Comparison of ENCODE assay signal across 15 mouse cellular contexts in the genomic region with DNA sequence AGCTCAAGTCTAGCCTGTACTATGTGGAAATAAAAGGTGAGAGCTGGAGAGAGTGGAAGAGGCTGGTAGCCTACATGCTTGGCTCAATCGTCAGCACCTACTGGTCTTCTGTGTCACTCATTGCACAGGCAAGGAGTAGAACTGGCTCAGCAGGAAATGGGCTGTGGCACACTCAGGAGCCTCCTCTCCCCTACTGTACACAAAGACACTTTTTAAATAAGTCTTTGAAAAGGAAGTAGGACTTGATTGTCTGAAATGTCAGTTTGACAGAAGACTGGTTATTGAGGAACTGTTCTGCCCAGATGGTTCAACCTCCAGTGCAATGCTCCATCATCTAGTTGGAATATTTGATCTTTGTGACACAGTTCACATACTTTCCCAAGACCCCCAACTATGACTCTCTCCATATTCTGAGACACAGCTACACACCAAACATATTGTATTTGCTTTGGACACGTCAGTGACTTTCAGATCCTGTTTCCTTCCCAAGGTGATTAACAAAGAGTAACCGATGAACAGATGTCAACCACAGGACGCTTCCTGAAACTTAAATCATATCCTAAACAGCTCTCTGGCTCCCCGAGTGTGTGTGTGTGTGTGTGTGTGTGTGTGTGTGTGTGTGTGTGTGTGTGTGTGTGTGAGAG. TPM values are rescaled to one million over a fixed set of nuclear protein-coding genes. Genes with fewer than 3 reads are reported as not detected.
DNase-seq lines count a peak whose midpoint lies in the region; ATAC-seq and TF ChIP-seq lines count a peak whose summit lies in the region.
"Had no signal": no experiment of that assay in that cellular context is flagged by ENCODE, and none has a peak within 500 bp of the region (broad histone marks: within the 10 kb centered on the region; RNA-seq: fewer than 3 reads in every experiment).

No protein-coding gene starts in this region.

- DNase-seq in spleen, adult 2 months (ENCODE audit: low read depth in 1 of 2, low spot score in 2 of 2), result peak; percentile 33 to 72
- no peak for DNase-seq in spleen, postnatal 10 days (ENCODE audit: low spot score in 2 of 2)
- DNase-seq in thymus, postnatal 14 days, result peak; percentile 41
- no peak for DNase-seq in cerebellum, adult 9-10 months
- no peak for DNase-seq in heart, postnatal 4 days
- DNase-seq: adrenal gland, postnatal 14 days; cerebellum, postnatal 25 days; gastrocnemius, postnatal 36 days; midbrain, embryonic 14.5 days had no signal

- no peak overlapping the region for H3K9ac ChIP-seq in midbrain, embryonic 15.5 days

- TF ChIP-seq POLR2A in spleen, adult 2 months (IDR thresholded peaks at IDR 0.05; ENCODE audit: low read depth, low read length), result no peak

- H3K27ac ChIP-seq in spleen, adult 2 months (ENCODE audit: insufficient read depth, low read length), result peak overlapping the region; percentile 61
- H3K27ac ChIP-seq in brown adipose tissue, adult 24 weeks (replicated peaks; ENCODE audit: low read depth, low read length), result 0 out of 2 replicates have a peak overlapping the region, but pooled peaks have one; percentile 18
- no peak overlapping the region for H3K27ac ChIP-seq in midbrain, embryonic 15.5 days
- H3K27ac ChIP-seq: hindbrain, postnatal 0 days had no signal

- WGBS in spleen, adult 2 months, result 4% methylated on average over 5 of the region's 5 CpGs
- WGBS in midbrain, embryonic 15.5 days, result 80% methylated on average over 5 of the region's 5 CpGs

- H3K4me1 ChIP-seq in spleen, adult 2 months (ENCODE audit: control insufficient read depth, insufficient read depth, insufficient read length), result peaks cover 12% of the 10 kb centered on the region
- peaks cover 5% of the 10 kb centered on the region; the same call in 1 of the 2 replicates for H3K4me1 ChIP-seq in brown adipose tissue, adult 24 weeks (ENCODE audit: control insufficient read depth, insufficient read depth, insufficient read length, low read length)
- H3K4me1 ChIP-seq in midbrain, embryonic 15.5 days, result no peaks in the 10 kb centered on the region

- H3K4me3 ChIP-seq in spleen, adult 2 months (ENCODE audit: extremely low read depth, insufficient read depth, insufficient read length), result no peak overlapping the region
- H3K4me3 ChIP-seq in brown adipose tissue, adult 24 weeks (ENCODE audit: insufficient read depth, low read depth, low read length), result no peak overlapping the region
- no peak overlapping the region for H3K4me3 ChIP-seq in midbrain, embryonic 15.5 days
- H3K4me3 ChIP-seq: erythroblast, embryonic 14.5 days had no signal

- no peaks in the 10 kb centered on the region for H3K9me3 ChIP-seq in midbrain, embryonic 15.5 days

- ATAC-seq in megakaryocyte, adult 5-6 weeks (ENCODE audit: poor library complexity, severe bottlenecking), result peak; percentile 85
- no peak for ATAC-seq in midbrain, embryonic 15.5 days (replicated peaks)
- ATAC-seq: hindbrain, postnatal 0 days had no signal

- no peaks in the 10 kb centered on the region for H3K27me3 ChIP-seq in spleen, adult 2 months (ENCODE audit: control insufficient read depth, insufficient read depth, low read length)
- no peaks in the 10 kb centered on the region for H3K27me3 ChIP-seq in midbrain, embryonic 15.5 days (replicated peaks)

- no peaks in the 10 kb centered on the region for H3K36me3 ChIP-seq in spleen, adult 2 months (ENCODE audit: control insufficient read depth, insufficient read depth, low read length)
- no peaks in the 10 kb centered on the region for H3K36me3 ChIP-seq in midbrain, embryonic 15.5 days (replicated peaks)

- no peak overlapping the region for H3K4me2 ChIP-seq in midbrain, embryonic 15.5 days

- TF ChIP-seq CTCF in spleen, adult 2 months (IDR thresholded peaks at IDR 0.05; ENCODE audit: extremely low read depth, insufficient read depth, insufficient read length, insufficient replicate concordance), result no peak

RNA-seq across cellular contexts. Expression of a gene that starts 22.1 kb away (rescaled TPM):
- not detected in 2 replicates for polyA plus RNA-seq in spleen, adult 2 months (2012; rRNA removed)
- polyA plus RNA-seq in brown adipose tissue, adult 24 weeks (2012; ENCODE audit: insufficient read depth, insufficient read length, missing spikeins), result not detected in 2 replicates
- total RNA-seq in megakaryocyte, adult 5-6 weeks (2015), result not detected in 2 replicates
- not detected in 2 replicates for total RNA-seq in megakaryocyte, adult 5-6 weeks (2017)
- polyA plus RNA-seq in midbrain, embryonic 15.5 days (2015; fragmentation: Nextera tagmentation; extraction: Ambion mirVana), result 1.1 TPM in 1 of 2 replicates, not detected in the other
- 1 to 10 TPM in 1 of 2 experiments, not detected in 1; 3.5 TPM for total RNA-seq in heart, postnatal 4 days (2021)
- total RNA-seq: adrenal gland, postnatal 14 days; gastrocnemius, postnatal 36 days; hindbrain, postnatal 0 days; liver, adult 2 months had no signal
- polyA plus RNA-seq: erythroblast, embryonic 14.5 days; hindbrain, postnatal 0 days had no signal

RNA-seq across cellular contexts. Expression of a gene that starts 22.2 kb away (rescaled TPM):
- 120 and 164 TPM in 2 replicates for polyA plus RNA-seq in spleen, adult 2 months (2012; rRNA removed)
- polyA plus RNA-seq in brown adipose tissue, adult 24 weeks (2012; ENCODE audit: insufficient read depth, insufficient read length, missing spikeins), result 75.8 and 85.9 TPM in 2 replicates
- total RNA-seq in megakaryocyte, adult 5-6 weeks (2015), result 154 TPM in 2 replicates
- 87.1 and 94.7 TPM in 2 replicates for total RNA-seq in megakaryocyte, adult 5-6 weeks (2017)
- 174 and 193 TPM in 2 replicates for polyA plus RNA-seq in midbrain, embryonic 15.5 days (2015; fragmentation: Nextera tagmentation; extraction: Ambion mirVana)
- total RNA-seq in heart, postnatal 4 days (2021), result 10 to 100 TPM; 89.6 to 89.9 TPM

RNA-seq across cellular contexts. Expression of a gene that starts 22.3 kb away (rescaled TPM):
- 9.7 and 11.7 TPM in 2 replicates for polyA plus RNA-seq in spleen, adult 2 months (2012; rRNA removed)
- polyA plus RNA-seq in brown adipose tissue, adult 24 weeks (2012; ENCODE audit: insufficient read depth, insufficient read length, missing spikeins), result 168 and 188 TPM in 2 replicates
- 125 and 131 TPM in 2 replicates for total RNA-seq in megakaryocyte, adult 5-6 weeks (2015)
- total RNA-seq in megakaryocyte, adult 5-6 weeks (2017), result 31.5 and 62.8 TPM in 2 replicates
- polyA plus RNA-seq in midbrain, embryonic 15.5 days (2015; fragmentation: Nextera tagmentation; extraction: Ambion mirVana), result 190 and 191 TPM in 2 replicates
- total RNA-seq in heart, postnatal 4 days (2021), result 10 to 100 TPM; 84.6 to 87.0 TPM

Comparison
In these comparisons a context has a peak if more than half of its experiments do, and no peak if none do; other contexts are left out.
1. DNase-seq: peak in spleen, adult 2 months (2 of 2) and thymus, postnatal 14 days (single experiment); none in spleen, postnatal 10 days (0 of 2), cerebellum, adult 9-10 months (single experiment) and heart, postnatal 4 days (single experiment).
2. RNA of a gene that starts 22.3 kb away (polyA plus RNA-seq): 190 to 191 TPM in midbrain, embryonic 15.5 days and 168 to 188 TPM in brown adipose tissue, adult 24 weeks; 9.7 to 11.7 TPM in spleen, adult 2 months; every median in the first group is over 10 times any median in the second.